Mouse (Mus musculus): ENCODE data around the gene Carmil1.

The Carmil1 gene

GRCm38 (mm10) chr13:24199861-24200543 lies 80.6 kb downstream of the Carmil1 start:
- DNase-seq: no peak

DNA sequence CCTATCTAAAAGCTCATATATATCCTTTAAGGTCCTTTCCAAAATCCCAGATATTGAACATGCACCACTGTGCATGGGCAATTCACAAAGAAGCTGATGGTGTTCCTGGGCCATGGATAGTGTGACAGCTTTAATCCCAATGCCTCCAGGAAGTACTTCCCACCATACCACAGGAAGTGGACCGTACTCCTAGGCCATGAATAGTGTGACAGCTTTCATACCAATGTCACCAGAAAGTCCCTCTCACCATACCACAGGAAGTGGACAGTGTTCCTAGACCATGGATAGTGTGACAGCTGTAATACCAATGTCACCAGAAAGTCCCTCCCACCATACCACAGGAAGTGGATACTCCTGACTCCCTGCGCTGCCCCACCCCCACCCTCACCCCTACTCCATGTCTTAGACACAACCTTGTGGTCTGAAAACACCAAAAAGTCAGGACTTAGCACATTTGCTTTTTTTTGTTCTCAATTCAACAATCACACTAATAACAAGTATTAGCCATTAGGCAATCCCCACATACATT lies 82.1 kb downstream of the Carmil1 start:
- DNase-seq: no peak

DNA sequence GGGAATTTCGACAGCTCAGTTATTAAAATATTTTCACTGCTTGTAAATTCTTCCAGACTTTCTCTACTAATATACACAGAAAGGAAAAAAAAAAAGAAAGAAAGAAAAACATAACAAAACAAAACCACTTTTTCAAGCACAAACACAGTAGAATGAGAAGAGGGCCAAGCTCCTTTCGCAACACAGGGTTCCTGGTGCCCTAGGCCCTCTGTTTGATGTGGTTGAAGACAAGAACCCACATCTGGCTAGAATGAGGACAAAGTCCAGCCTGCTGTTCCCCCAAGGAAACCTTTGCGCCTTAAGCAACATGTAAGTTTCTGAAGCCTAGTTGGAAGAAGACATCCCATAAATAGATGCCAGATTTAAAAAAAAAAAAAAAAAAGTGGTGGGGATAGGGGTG lies 85.2 kb downstream of the Carmil1 start:
- no peak for DNase-seq

DNA sequence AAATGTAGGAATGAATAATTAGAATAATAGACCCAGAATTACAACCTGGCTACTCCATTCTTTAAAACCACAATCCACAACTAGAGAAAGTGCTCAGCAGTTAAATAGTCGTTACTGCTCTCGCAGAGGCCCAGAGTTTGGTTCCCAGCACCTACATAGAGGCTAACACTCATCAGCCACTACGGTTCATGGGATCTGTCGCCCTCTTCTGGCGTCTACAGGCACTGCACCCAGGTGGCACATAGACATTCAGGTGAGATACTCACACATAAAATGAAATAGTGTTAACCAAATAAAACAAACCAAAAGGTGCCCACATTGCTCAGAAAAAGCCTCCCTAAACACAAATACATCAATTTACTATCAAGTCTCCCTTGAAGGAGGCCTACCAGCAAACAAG lies 86.6 kb downstream of the Carmil1 start:
- no peak for DNase-seq

- no peak for DNase-seq
Observed at GRCm38 (mm10) chr13:24190875-24191663, 89.5 kb downstream of the Carmil1 start.

DNA sequence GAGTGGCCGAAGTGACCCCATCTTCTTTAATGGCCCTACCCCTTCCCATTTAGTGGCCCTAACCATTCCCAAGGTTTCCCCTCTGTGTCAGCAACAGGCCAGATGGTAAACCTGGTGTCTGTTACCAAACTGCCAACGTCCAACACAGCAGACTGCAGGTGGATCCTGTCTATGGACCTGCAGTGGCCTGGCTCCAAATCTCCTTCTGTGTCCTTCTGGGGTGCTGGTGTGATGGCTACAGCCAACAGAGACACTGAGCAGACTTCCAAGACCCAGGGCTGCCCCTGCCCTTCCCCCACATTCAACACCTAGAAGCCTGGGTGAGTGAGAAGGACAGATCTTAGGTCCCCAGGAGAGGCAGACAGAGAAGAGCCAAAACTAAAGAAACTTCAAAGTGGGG lies 93.6 kb downstream of the Carmil1 start:
- no peak for DNase-seq

- DNase-seq: no peak
Observed at GRCm38 (mm10) chr13:24185641-24186040, 95.0 kb downstream of the Carmil1 start.

DNA sequence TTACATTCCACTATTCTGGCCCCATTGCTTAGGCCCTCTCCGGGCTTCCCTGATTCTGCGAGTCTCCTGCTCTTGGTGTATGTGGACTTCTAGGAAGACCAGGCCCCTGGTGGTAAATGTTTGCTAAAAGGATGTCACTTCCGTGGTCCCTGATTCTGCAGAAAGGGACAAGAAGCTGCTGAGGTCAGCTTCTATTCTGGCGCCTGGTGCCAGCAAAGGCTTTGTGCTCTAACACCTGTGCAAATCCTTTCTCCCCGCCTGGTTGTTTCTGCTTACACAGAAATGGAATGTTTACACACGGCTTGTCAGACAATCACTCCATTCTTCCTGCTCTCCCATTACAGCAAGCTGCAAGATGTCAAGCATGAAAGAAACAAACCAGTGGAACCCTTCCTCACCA lies 97.7 kb downstream of the Carmil1 start:
- DNase-seq: peak; percentile 8

DNA sequence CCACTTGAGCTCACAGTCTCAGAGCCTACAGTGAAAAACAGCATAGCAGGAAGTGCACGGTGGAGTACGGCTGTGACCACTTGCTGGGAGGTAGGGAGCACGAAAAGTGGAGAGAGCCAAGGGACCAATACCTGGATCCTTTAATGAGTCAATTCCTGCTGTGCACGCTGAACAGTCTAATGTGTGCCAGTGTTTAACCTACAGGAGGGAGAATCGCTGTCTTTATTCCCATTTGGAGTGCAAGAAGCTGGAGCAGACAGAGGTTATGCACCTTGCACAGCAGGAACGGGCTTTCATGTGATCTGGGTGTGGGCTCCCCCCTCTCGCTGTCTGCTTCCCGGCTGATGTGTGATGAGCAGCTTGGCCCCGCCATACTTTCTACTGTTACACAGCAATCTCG lies 101.1 kb downstream of the Carmil1 start:
- no peak for DNase-seq

- no peak for DNase-seq
Observed at GRCm38 (mm10) chr13:24177600-24177999, 103.0 kb downstream of the Carmil1 start.

DNA sequence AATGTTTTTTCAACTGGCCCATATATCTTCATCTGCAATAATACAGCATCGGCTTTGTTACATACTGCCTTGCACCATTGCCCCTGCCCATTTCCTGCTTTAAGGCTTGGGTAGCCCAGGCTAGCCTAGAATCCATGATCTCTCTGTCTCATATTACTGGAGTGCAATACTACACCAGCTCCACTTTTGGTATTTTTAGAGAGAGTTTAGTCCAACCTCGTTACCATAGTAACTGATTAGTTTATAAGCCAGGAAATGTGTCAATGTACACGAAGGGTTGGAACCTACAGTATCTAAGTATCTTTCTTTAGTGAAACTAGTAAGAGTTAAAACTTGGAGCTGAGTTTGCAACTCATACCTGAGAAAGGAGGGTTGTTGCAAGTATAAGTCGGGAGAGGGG lies 103.8 kb downstream of the Carmil1 start:
- DNase-seq: no peak

DNA sequence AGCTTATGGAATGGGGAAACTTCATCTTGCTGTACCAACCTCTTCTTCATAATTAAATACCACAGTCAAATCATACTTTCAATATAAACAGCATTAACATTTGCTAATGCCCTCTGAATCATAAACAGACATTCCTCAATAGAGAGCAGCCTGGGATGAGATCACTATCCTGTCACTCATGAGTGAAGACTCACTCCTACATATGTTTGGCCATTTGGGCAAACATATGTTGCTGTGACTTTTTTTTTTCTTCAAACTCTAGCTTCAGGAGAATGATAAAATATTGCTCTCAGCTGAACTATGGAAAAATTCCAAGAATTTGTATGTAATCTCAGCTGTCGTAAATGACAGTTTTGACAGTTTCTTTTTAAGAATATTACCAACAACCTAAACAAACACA lies 110.9 kb downstream of the Carmil1 start:
- no peak for DNase-seq

- no peak for DNase-seq
Observed at GRCm38 (mm10) chr13:24163368-24163767, 117.2 kb downstream of the Carmil1 start.

DNA sequence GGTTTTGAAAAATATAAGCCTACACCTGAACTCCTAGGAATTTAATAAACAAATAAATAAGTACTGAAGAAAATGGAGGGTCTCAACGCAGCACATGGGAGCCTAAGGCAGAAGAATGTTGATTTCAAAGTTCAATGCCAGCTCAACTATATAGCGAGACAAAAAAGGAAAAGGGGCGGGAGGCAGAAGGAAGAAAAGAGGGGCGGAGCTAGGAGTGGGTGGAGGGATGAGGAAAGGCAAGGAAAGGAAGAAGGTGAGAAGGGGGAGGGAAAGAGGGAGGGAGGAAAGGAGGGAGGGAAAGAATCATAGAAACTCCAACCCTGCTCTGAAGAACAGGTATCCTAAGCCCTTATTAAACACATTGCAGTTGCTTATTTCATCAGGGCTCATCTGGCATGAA lies 119.5 kb downstream of the Carmil1 start:
- no peak for DNase-seq

DNA sequence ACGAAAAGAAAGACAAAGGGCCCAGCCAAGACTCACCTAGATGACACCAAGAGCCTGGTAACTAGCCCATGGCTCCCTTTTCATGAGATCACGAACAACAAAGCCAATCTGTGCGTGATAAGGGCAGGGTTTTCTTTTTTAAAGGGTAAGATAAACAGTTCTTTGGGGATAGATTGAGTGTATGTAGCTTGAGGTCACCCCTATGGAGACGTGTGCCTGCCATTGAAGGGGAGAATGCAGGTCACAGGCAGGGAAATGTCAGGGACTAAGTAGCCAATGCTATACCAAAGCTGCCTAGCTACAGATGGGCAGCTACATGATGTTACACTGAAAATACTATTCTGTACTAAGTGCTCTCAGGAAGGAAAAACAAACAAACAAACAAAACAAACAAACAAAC lies 120.6 kb downstream of the Carmil1 start:
- no peak for DNase-seq

- no peak for DNase-seq
Observed at GRCm38 (mm10) chr13:24159190-24159965, 121.2 kb downstream of the Carmil1 start.

GRCm38 (mm10) chr13:24157560-24158011 lies 123.0 kb downstream of the Carmil1 start:
- no peak for DNase-seq

- DNase-seq: no peak
Observed at GRCm38 (mm10) chr13:24155190-24155589, 125.4 kb downstream of the Carmil1 start.

DNA sequence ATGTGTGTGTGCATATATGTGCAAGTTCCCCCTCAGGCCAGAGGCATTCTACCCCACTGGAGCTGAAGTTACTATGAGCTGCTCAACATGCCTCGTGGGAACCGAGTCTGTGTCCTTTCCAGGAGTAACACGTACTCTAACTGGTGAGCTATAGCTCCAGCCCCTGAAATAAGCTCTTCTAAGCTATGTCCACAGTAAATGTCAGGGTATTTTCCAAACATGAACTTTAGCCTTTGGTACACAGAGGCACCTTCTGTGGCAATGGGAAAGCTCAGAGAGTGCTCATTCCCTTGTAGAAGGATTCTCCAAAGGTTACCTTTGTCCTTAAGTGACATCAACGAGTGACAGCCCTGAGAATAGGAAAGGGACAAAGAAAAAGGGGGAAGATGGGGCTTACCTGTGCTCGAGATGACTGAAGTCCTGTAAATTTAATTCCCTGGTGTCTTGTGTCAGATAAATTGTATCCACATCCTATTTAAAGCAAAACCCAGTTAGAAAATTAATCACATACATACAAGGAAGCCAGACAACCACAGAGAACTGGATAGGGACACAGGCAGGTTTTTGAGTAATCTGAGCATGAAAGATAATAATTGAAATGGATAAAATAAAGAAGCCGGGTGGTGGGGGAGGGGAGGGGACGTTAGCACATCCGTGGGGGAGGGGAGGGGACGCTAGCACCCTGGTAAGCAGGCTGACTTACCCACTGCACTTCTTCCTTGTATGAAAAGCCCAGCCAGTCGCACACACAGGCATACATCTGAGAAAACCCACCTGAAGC lies 126.1 kb downstream of the Carmil1 start:
- DNase-seq: no peak

GRCm38 (mm10) chr13:24152610-24153009 lies 128.0 kb downstream of the Carmil1 start:
- DNase-seq: no peak

DNA sequence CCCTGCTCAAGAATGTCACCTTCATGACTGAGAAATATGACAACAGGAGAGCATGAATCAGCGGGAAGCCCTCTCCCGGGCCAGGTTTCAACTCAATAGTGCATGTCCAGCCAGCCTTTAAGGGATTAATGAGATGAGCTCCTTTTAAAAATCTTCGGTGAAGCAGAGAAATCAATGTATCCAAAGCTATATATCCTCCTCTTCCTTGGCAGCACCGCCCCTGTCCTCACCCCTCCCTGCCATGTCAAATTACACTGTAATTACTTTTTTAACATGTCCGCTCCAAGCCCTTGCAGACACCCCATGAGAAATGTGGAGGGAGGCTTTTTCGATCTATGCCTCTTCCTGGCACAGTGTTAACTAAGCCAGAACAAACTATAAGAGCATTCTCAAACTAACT lies 129.3 kb downstream of the Carmil1 start:
- DNase-seq: no peak

- DNase-seq: no peak
Observed at GRCm38 (mm10) chr13:24148549-24148948, 132.0 kb downstream of the Carmil1 start.

GRCm38 (mm10) chr13:24147006-24147405 lies 133.6 kb downstream of the Carmil1 start:
- DNase-seq: no peak

All from embryo, embryonic 11 days (tissue).